18 mouse cellular contexts compared by ENCODE assay signal in genomic region chr11:69910781-69911560, GRCm38 (mm10). TPM values are rescaled to one million over a fixed set of nuclear protein-coding genes. Genes with fewer than 3 reads are reported as not detected.
DNase-seq lines count a peak whose midpoint lies in the region; ATAC-seq lines count a peak whose summit lies in the region.
"Had no signal": no experiment of that assay in that cellular context is flagged by ENCODE, and none has a peak within 500 bp of the region (broad histone marks: within the 10 kb centered on the region; RNA-seq: fewer than 3 reads in every experiment).

No protein-coding gene starts in this region.

- H3K27ac ChIP-seq in kidney, embryonic 16.5 days (ENCODE audit: low read length): no peak overlapping the region
- H3K27ac ChIP-seq: embryonic facial prominence, embryonic 13.5 days; forebrain, embryonic 15.5 days; heart, embryonic 15.5 days; left cerebral cortex, adult 2 months had no signal

- ATAC-seq in kidney, embryonic 16.5 days (ENCODE audit: low FRiP score, low TSS enrichment): no peak
- no peak for ATAC-seq in activated CD4-positive, CD25-positive, alpha-beta regulatory T cell, adult 4 months
- ATAC-seq: forebrain, embryonic 15.5 days had no signal

- H3K9me3 ChIP-seq in kidney, embryonic 16.5 days (ENCODE audit: low read length): no peaks in the 10 kb centered on the region
- H3K9me3 ChIP-seq: embryonic facial prominence, embryonic 13.5 days; forebrain, embryonic 15.5 days; heart, embryonic 15.5 days; megakaryocyte, embryonic 14.5 days had no signal

- peak; percentile 87 for DNase-seq in heart, adult 11 months
- no peak for DNase-seq in heart, adult 18-20 months
- peak; percentile 76 for DNase-seq in kidney, adult 18-20 months
- DNase-seq in kidney, adult 8-10 months: peak; percentile 81 to 84
- peak; percentile 81 for DNase-seq in kidney, postnatal 14 days
- DNase-seq in cerebellum, adult 11-12 months: no peak
- DNase-seq: cerebellum, adult 8-10 months; gastrocnemius, postnatal 25 days; heart, postnatal 4 days; left cerebral cortex, postnatal 4 days; lung, adult 2 months had no signal

- no peak overlapping the region for H3K4me3 ChIP-seq in kidney, embryonic 16.5 days (ENCODE audit: low read length)
- H3K4me3 ChIP-seq: embryonic facial prominence, embryonic 13.5 days; forebrain, embryonic 15.5 days; heart, embryonic 15.5 days; left cerebral cortex, adult 2 months had no signal

- H3K27me3 ChIP-seq in kidney, embryonic 16.5 days (ENCODE audit: insufficient read depth, low read length): no peaks in the 10 kb centered on the region
- H3K27me3 ChIP-seq: embryonic facial prominence, embryonic 13.5 days; forebrain, embryonic 15.5 days; heart, embryonic 15.5 days; megakaryocyte, embryonic 14.5 days had no signal

- H3K4me2 ChIP-seq in kidney, embryonic 16.5 days (replicated peaks; ENCODE audit: low read depth, low read length): no peak overlapping the region
- H3K4me2 ChIP-seq: embryonic facial prominence, embryonic 13.5 days; forebrain, embryonic 15.5 days; heart, embryonic 15.5 days had no signal

- H3K9ac ChIP-seq in kidney, embryonic 16.5 days (replicated peaks; ENCODE audit: low read length): no peak overlapping the region
- H3K9ac ChIP-seq: embryonic facial prominence, embryonic 13.5 days; forebrain, embryonic 15.5 days; heart, embryonic 15.5 days had no signal

- peaks cover 82% of the 10 kb centered on the region for H3K36me3 ChIP-seq in kidney, embryonic 16.5 days (ENCODE audit: insufficient read depth, low read length)

- peaks cover 22% of the 10 kb centered on the region for H3K4me1 ChIP-seq in kidney, embryonic 16.5 days (ENCODE audit: insufficient read depth, low read length)

- WGBS in kidney, embryonic 16.5 days: 91% methylated on average over 17 of the region's 17 CpGs

RNA-seq across cellular contexts. Expression of gene Gps2, which starts 2.7 kb away (rescaled TPM):
- total RNA-seq in heart, adult 18-20 months (2021): 10 to 100 TPM; 26.2 to 27.5 TPM
- 85.2 and 86.4 TPM in 2 replicates for polyA plus RNA-seq in kidney, embryonic 16.5 days (2015; fragmentation: Nextera tagmentation; extraction: Ambion mirVana)
- 100 to 1,000 TPM in 1 of 2 experiments, 10 to 100 TPM in 1; 90.7 to 106 TPM for polyA plus RNA-seq in activated CD4-positive, CD25-positive, alpha-beta regulatory T cell, adult 4 months (2017; shearing (Covaris generic))

RNA-seq across cellular contexts. Expression of gene Neurl4, which starts 10.1 kb away (rescaled TPM):
- 10 to 100 TPM; 42.1 to 48.0 TPM for total RNA-seq in heart, adult 18-20 months (2021)
- 11.4 and 12.8 TPM in 2 replicates for polyA plus RNA-seq in kidney, embryonic 16.5 days (2015; fragmentation: Nextera tagmentation; extraction: Ambion mirVana)
- polyA plus RNA-seq in activated CD4-positive, CD25-positive, alpha-beta regulatory T cell, adult 4 months (2017; shearing (Covaris generic)): 1 to 10 TPM; 7.9 to 8.0 TPM

RNA-seq across cellular contexts. Expression of gene 2810408A11Rik, which starts 10.2 kb away (rescaled TPM):
- total RNA-seq in heart, adult 18-20 months (2021): under 1 TPM in 1 of 2 experiments, not detected in 1; 0.41 TPM
- polyA plus RNA-seq in kidney, embryonic 16.5 days (2015; fragmentation: Nextera tagmentation; extraction: Ambion mirVana): 11.7 and 12.8 TPM in 2 replicates
- polyA plus RNA-seq in activated CD4-positive, CD25-positive, alpha-beta regulatory T cell, adult 4 months (2017; shearing (Covaris generic)): 1 to 10 TPM; 1.1 to 1.2 TPM
- total RNA-seq: gastrocnemius, postnatal 25 days had no signal

RNA-seq across cellular contexts. Expression of gene Eif5a, which starts 10.8 kb away (rescaled TPM):
- total RNA-seq in heart, adult 18-20 months (2021): 100 to 1,000 TPM; 415 to 425 TPM
- 1,737 and 1,791 TPM in 2 replicates for polyA plus RNA-seq in kidney, embryonic 16.5 days (2015; fragmentation: Nextera tagmentation; extraction: Ambion mirVana)
- polyA plus RNA-seq in activated CD4-positive, CD25-positive, alpha-beta regulatory T cell, adult 4 months (2017; shearing (Covaris generic)): 1,000 to 10,000 TPM; 1,092 to 1,351 TPM

RNA-seq across cellular contexts. Expression of gene Acap1, which starts 15.6 kb away (rescaled TPM):
- total RNA-seq in heart, adult 18-20 months (2021): 1 to 10 TPM in 1 of 2 experiments, under 1 TPM in 1; 0.72 to 4.4 TPM
- polyA plus RNA-seq in kidney, embryonic 16.5 days (2015; fragmentation: Nextera tagmentation; extraction: Ambion mirVana): 0.44 and 0.67 TPM in 2 replicates
- polyA plus RNA-seq in activated CD4-positive, CD25-positive, alpha-beta regulatory T cell, adult 4 months (2017; shearing (Covaris generic)): 100 to 1,000 TPM; 213 to 273 TPM
- total RNA-seq: left cerebral cortex, adult 2 months had no signal

Comparison
In these comparisons a context has a peak if more than half of its experiments do, and no peak if none do; other contexts are left out.
1. DNase-seq: peak in heart, adult 11 months (single experiment), kidney, adult 18-20 months (single experiment), kidney, adult 8-10 months (2 of 2) and kidney, postnatal 14 days (single experiment); none in heart, adult 18-20 months (0 of 2) and cerebellum, adult 11-12 months (single experiment).